22 mouse cellular contexts compared by ENCODE assay signal in the genomic region with DNA sequence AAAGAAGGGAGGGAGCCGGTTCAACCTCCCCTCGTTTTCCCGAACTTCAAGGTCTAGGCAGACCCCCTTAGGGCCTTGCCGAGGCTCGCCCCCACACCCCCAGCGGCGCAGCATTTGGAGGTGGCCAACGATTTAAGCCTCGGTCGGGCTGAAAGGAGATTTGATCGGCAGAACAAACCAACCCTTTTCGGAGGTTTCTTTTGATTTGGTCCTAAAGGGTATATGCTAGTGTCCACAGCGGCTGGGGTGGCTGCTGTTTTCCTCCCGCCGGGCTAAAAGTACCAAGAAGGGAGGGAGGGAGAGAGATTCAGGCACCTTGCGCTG. TPM values are rescaled to one million over a fixed set of nuclear protein-coding genes. Genes with fewer than 3 reads are reported as not detected.
DNase-seq lines count a peak whose midpoint lies in the region; ATAC-seq lines count a peak whose summit lies in the region.
"Had no signal": no experiment of that assay in that cellular context is flagged by ENCODE, and none has a peak within 500 bp of the region (broad histone marks: within the 10 kb centered on the region; RNA-seq: fewer than 3 reads in every experiment).

No protein-coding gene starts in this region.

- H3K36me3 ChIP-seq in liver, embryonic 11.5 days (ENCODE audit: control insufficient read depth, insufficient read depth, low read length) = no peaks in the 10 kb centered on the region
- no peaks in the 10 kb centered on the region for H3K36me3 ChIP-seq in liver, embryonic 12.5 days
- H3K36me3 ChIP-seq in intestine, embryonic 15.5 days = no peaks in the 10 kb centered on the region
- H3K36me3 ChIP-seq in neural tube, embryonic 11.5 days (ENCODE audit: control insufficient read depth, insufficient read depth, low read length) = no peaks in the 10 kb centered on the region
- H3K36me3 ChIP-seq: embryonic facial prominence, embryonic 13.5 days; forebrain, embryonic 12.5 days; G1E; hindbrain, embryonic 13.5 days; midbrain, embryonic 13.5 days; stomach, embryonic 15.5 days had no signal

- intact Hi-C loops in gastrocnemius, postnatal 14 days (cut with DNase I; ENCODE audit: low total_unique reads) = no loop called here

- H3K27ac ChIP-seq in liver, embryonic 11.5 days (ENCODE audit: low read depth, low read length) = no peak overlapping the region
- H3K27ac ChIP-seq in liver, embryonic 12.5 days = no peak overlapping the region
- H3K27ac ChIP-seq in intestine, embryonic 15.5 days = no peak overlapping the region
- H3K27ac ChIP-seq in neural tube, embryonic 11.5 days (ENCODE audit: low read depth, low read length) = no peak overlapping the region
- H3K27ac ChIP-seq: embryonic facial prominence, embryonic 13.5 days; forebrain, embryonic 12.5 days; hindbrain, embryonic 13.5 days; midbrain, embryonic 13.5 days; stomach, embryonic 15.5 days had no signal

- ATAC-seq in liver, embryonic 11.5 days (replicated peaks; ENCODE audit: low FRiP score) = no peak
- no peak for ATAC-seq in liver, embryonic 12.5 days
- no peak for ATAC-seq in intestine, embryonic 15.5 days
- no peak for ATAC-seq in neural tube, embryonic 11.5 days (ENCODE audit: insufficient read depth, low FRiP score, low TSS enrichment)
- no peak for ATAC-seq in CD4-positive, CD25-positive, alpha-beta regulatory T cell, adult 4 months
- ATAC-seq: midbrain, embryonic 13.5 days had no signal

- WGBS in liver, embryonic 11.5 days = 2% methylated on average over 16 of the region's 16 CpGs
- 1% methylated on average over 16 of the region's 16 CpGs for WGBS in liver, embryonic 12.5 days (ENCODE audit: insufficient replicate concordance)
- WGBS in intestine, embryonic 15.5 days = 2% methylated on average over 16 of the region's 16 CpGs
- under 1% methylated on average over 16 of the region's 16 CpGs for WGBS in neural tube, embryonic 11.5 days

- no peak overlapping the region for H3K9ac ChIP-seq in liver, embryonic 11.5 days (ENCODE audit: low read depth, low read length)
- H3K9ac ChIP-seq in liver, embryonic 12.5 days = no peak overlapping the region
- H3K9ac ChIP-seq in intestine, embryonic 15.5 days = peak overlapping the region; percentile 23; the same call in 1 of the 2 replicates
- peak overlapping the region; percentile 39; the same call in 1 of the 2 replicates for H3K9ac ChIP-seq in neural tube, embryonic 11.5 days (ENCODE audit: low read length)
- H3K9ac ChIP-seq: embryonic facial prominence, embryonic 13.5 days; forebrain, embryonic 12.5 days; hindbrain, embryonic 13.5 days; midbrain, embryonic 13.5 days; stomach, embryonic 15.5 days had no signal

- H3K27me3 ChIP-seq in liver, embryonic 11.5 days (replicated peaks; ENCODE audit: control insufficient read depth, insufficient read depth, low read length) = peaks cover 100% of the 10 kb centered on the region
- peaks cover 98% of the 10 kb centered on the region for H3K27me3 ChIP-seq in liver, embryonic 12.5 days (replicated peaks)
- H3K27me3 ChIP-seq in intestine, embryonic 15.5 days (replicated peaks) = peaks cover 94% of the 10 kb centered on the region
- H3K27me3 ChIP-seq in neural tube, embryonic 11.5 days (ENCODE audit: control insufficient read depth, insufficient read depth, low read length) = peaks cover 96% of the 10 kb centered on the region

- no peak overlapping the region for H3K4me3 ChIP-seq in liver, embryonic 11.5 days (ENCODE audit: low read depth, low read length)
- H3K4me3 ChIP-seq in liver, embryonic 12.5 days = no peak overlapping the region
- no peak overlapping the region; the same call in 1 of the 2 replicates for H3K4me3 ChIP-seq in intestine, embryonic 15.5 days (replicated peaks)
- peak overlapping the region; percentile 15; the same call in 1 of the 2 replicates for H3K4me3 ChIP-seq in neural tube, embryonic 11.5 days (ENCODE audit: low read depth, low read length)
- H3K4me3 ChIP-seq: embryonic facial prominence, embryonic 13.5 days; forebrain, embryonic 12.5 days; hindbrain, embryonic 13.5 days; midbrain, embryonic 13.5 days; stomach, embryonic 15.5 days had no signal

- peak; percentile 8 for DNase-seq in gastrocnemius, postnatal 14 days
- DNase-seq in gastrocnemius, postnatal 10 days = no peak
- no peak for DNase-seq in liver, embryonic 11.5 days (ENCODE audit: low spot score)
- no peak for DNase-seq in neural tube, embryonic 11.5 days (ENCODE audit: low spot score)
- no peak for DNase-seq in left cerebral cortex, adult 9 months (ENCODE audit: low spot score in 2 of 2)
- DNase-seq: cerebellum, adult 11 months; gastrocnemius, postnatal 25 days; liver; lung, postnatal 10 days; thymus, postnatal 14 days had no signal

- H3K4me2 ChIP-seq in liver, embryonic 11.5 days = peak overlapping the region; percentile 12; the same call in 1 of the 2 replicates
- H3K4me2 ChIP-seq in liver, embryonic 12.5 days = no peak overlapping the region
- H3K4me2 ChIP-seq in intestine, embryonic 15.5 days (replicated peaks) = peak overlapping the region; percentile 30
- peak overlapping the region; percentile 26 for H3K4me2 ChIP-seq in neural tube, embryonic 11.5 days (ENCODE audit: low read depth)
- H3K4me2 ChIP-seq: embryonic facial prominence, embryonic 13.5 days; forebrain, embryonic 12.5 days; hindbrain, embryonic 13.5 days; midbrain, embryonic 13.5 days; stomach, embryonic 15.5 days had no signal

- no peaks in the 10 kb centered on the region for H3K9me3 ChIP-seq in liver, embryonic 11.5 days (ENCODE audit: control insufficient read depth, low read length)
- H3K9me3 ChIP-seq in liver, embryonic 12.5 days (replicated peaks) = no peaks in the 10 kb centered on the region
- H3K9me3 ChIP-seq in intestine, embryonic 15.5 days = no peaks in the 10 kb centered on the region
- no peaks in the 10 kb centered on the region for H3K9me3 ChIP-seq in neural tube, embryonic 11.5 days (ENCODE audit: control insufficient read depth, low read length)
- H3K9me3 ChIP-seq: embryonic facial prominence, embryonic 13.5 days; forebrain, embryonic 12.5 days; G1E; hindbrain, embryonic 13.5 days; midbrain, embryonic 13.5 days; stomach, embryonic 15.5 days had no signal

- H3K4me1 ChIP-seq in liver, embryonic 11.5 days (replicated peaks; ENCODE audit: control insufficient read depth, insufficient read depth, low read length) = no peaks in the 10 kb centered on the region
- peaks cover 7% of the 10 kb centered on the region; the same call in 1 of the 2 replicates for H3K4me1 ChIP-seq in liver, embryonic 12.5 days
- 0 out of 2 replicates have a peak, but pooled peaks cover 18% of the 10 kb centered on the region for H3K4me1 ChIP-seq in intestine, embryonic 15.5 days (replicated peaks)
- 0 out of 2 replicates have a peak, but pooled peaks cover 4% of the 10 kb centered on the region for H3K4me1 ChIP-seq in neural tube, embryonic 11.5 days (ENCODE audit: control insufficient read depth, insufficient read depth, low read length)

RNA-seq across cellular contexts. Expression of gene Hoxa11, which starts 3.8 kb away (rescaled TPM):
- 1 to 10 TPM; 1.5 to 4.0 TPM for total RNA-seq in gastrocnemius, postnatal 14 days (2021)
- 1 to 10 TPM; 4.4 to 5.6 TPM for total RNA-seq in gastrocnemius, postnatal 10 days (2021)
- polyA plus RNA-seq in liver, embryonic 11.5 days (2014; fragmentation: Nextera tagmentation; extraction: Ambion mirVana) = 0.18 and 0.26 TPM in 2 replicates
- 0.06 TPM in 1 of 2 replicates, not detected in the other for polyA plus RNA-seq in liver, embryonic 12.5 days (2016; fragmentation: Nextera tagmentation; extraction: Ambion mirVana)
- 2.0 and 3.3 TPM in 2 replicates for polyA plus RNA-seq in intestine, embryonic 15.5 days (2015; fragmentation: Nextera tagmentation; extraction: Ambion mirVana)
- 6.0 and 6.7 TPM in 2 replicates for polyA plus RNA-seq in neural tube, embryonic 11.5 days (2014; fragmentation: Nextera tagmentation; extraction: Ambion mirVana)
- not detected for polyA plus RNA-seq in CD4-positive, CD25-positive, alpha-beta regulatory T cell, adult 4 months (2017; shearing (Covaris generic))
- total RNA-seq: G1E; layer of hippocampus, postnatal 14 days; neutrophil, adult 5-6 weeks had no signal
- polyA plus RNA-seq: embryonic facial prominence, embryonic 13.5 days; forebrain, embryonic 12.5 days; G1E; heart, embryonic 14.5 days; hindbrain, embryonic 13.5 days; midbrain, embryonic 13.5 days had no signal

RNA-seq across cellular contexts. Expression of gene Hoxa10, which starts 8.7 kb away (rescaled TPM):
- total RNA-seq in gastrocnemius, postnatal 14 days (2021) = 10 to 100 TPM; 16.3 to 22.7 TPM
- total RNA-seq in gastrocnemius, postnatal 10 days (2021) = 10 to 100 TPM; 30.2 to 30.8 TPM
- 0.91 and 2.2 TPM in 2 replicates for polyA plus RNA-seq in liver, embryonic 11.5 days (2014; fragmentation: Nextera tagmentation; extraction: Ambion mirVana)
- polyA plus RNA-seq in liver, embryonic 12.5 days (2016; fragmentation: Nextera tagmentation; extraction: Ambion mirVana) = 0.44 and 0.61 TPM in 2 replicates
- 11.4 and 20.2 TPM in 2 replicates for polyA plus RNA-seq in intestine, embryonic 15.5 days (2015; fragmentation: Nextera tagmentation; extraction: Ambion mirVana)
- polyA plus RNA-seq in neural tube, embryonic 11.5 days (2014; fragmentation: Nextera tagmentation; extraction: Ambion mirVana) = 70.6 and 72.8 TPM in 2 replicates
- polyA plus RNA-seq in CD4-positive, CD25-positive, alpha-beta regulatory T cell, adult 4 months (2017; shearing (Covaris generic)) = not detected
- total RNA-seq: layer of hippocampus, postnatal 14 days; neutrophil, adult 5-6 weeks had no signal
- polyA plus RNA-seq: forebrain, embryonic 12.5 days; G1E; midbrain, embryonic 13.5 days had no signal

RNA-seq across cellular contexts. Expression of gene Hoxa13, which starts 11.3 kb away (rescaled TPM):
- total RNA-seq in gastrocnemius, postnatal 14 days (2021) = 1 to 10 TPM in 1 of 2 experiments, under 1 TPM in 1; 0.24 to 1.7 TPM
- total RNA-seq in gastrocnemius, postnatal 10 days (2021) = 1 to 10 TPM; 1.3 to 1.6 TPM
- 0.15 and 0.30 TPM in 2 replicates for polyA plus RNA-seq in liver, embryonic 11.5 days (2014; fragmentation: Nextera tagmentation; extraction: Ambion mirVana)
- polyA plus RNA-seq in liver, embryonic 12.5 days (2016; fragmentation: Nextera tagmentation; extraction: Ambion mirVana) = not detected in 2 replicates
- 0.59 and 0.61 TPM in 2 replicates for polyA plus RNA-seq in intestine, embryonic 15.5 days (2015; fragmentation: Nextera tagmentation; extraction: Ambion mirVana)
- polyA plus RNA-seq in neural tube, embryonic 11.5 days (2014; fragmentation: Nextera tagmentation; extraction: Ambion mirVana) = 0.11 and 0.26 TPM in 2 replicates
- not detected for polyA plus RNA-seq in CD4-positive, CD25-positive, alpha-beta regulatory T cell, adult 4 months (2017; shearing (Covaris generic))
- total RNA-seq: G1E; layer of hippocampus, postnatal 14 days; neutrophil, adult 5-6 weeks had no signal
- polyA plus RNA-seq: embryonic facial prominence, embryonic 13.5 days; forebrain, embryonic 12.5 days; G1E; heart, embryonic 14.5 days; hindbrain, embryonic 13.5 days; midbrain, embryonic 13.5 days; stomach, embryonic 15.5 days had no signal

RNA-seq across cellular contexts. Expression of gene Hoxa9, which starts 18.5 kb away (rescaled TPM):
- total RNA-seq in gastrocnemius, postnatal 14 days (2021) = 1 to 10 TPM; 7.8 to 8.3 TPM
- total RNA-seq in gastrocnemius, postnatal 10 days (2021) = 10 to 100 TPM in 1 of 2 experiments, 1 to 10 TPM in 1; 7.8 to 11.2 TPM
- 1.8 and 2.2 TPM in 2 replicates for polyA plus RNA-seq in liver, embryonic 11.5 days (2014; fragmentation: Nextera tagmentation; extraction: Ambion mirVana)
- polyA plus RNA-seq in liver, embryonic 12.5 days (2016; fragmentation: Nextera tagmentation; extraction: Ambion mirVana) = 1.2 and 1.4 TPM in 2 replicates
- 5.3 and 6.3 TPM in 2 replicates for polyA plus RNA-seq in intestine, embryonic 15.5 days (2015; fragmentation: Nextera tagmentation; extraction: Ambion mirVana)
- 98.8 and 105 TPM in 2 replicates for polyA plus RNA-seq in neural tube, embryonic 11.5 days (2014; fragmentation: Nextera tagmentation; extraction: Ambion mirVana)
- under 1 TPM in 1 of 2 experiments, not detected in 1; 0.17 TPM for polyA plus RNA-seq in CD4-positive, CD25-positive, alpha-beta regulatory T cell, adult 4 months (2017; shearing (Covaris generic))
- total RNA-seq: layer of hippocampus, postnatal 14 days; neutrophil, adult 5-6 weeks had no signal
- polyA plus RNA-seq: embryonic facial prominence, embryonic 13.5 days; forebrain, embryonic 12.5 days; G1E; midbrain, embryonic 13.5 days had no signal

RNA-seq across cellular contexts. Expression of gene Hoxa7, which starts 27.7 kb away (rescaled TPM):
- total RNA-seq in gastrocnemius, postnatal 14 days (2021) = 1 to 10 TPM; 6.3 to 7.3 TPM
- total RNA-seq in gastrocnemius, postnatal 10 days (2021) = 1 to 10 TPM; 9.4 to 9.7 TPM
- polyA plus RNA-seq in liver, embryonic 11.5 days (2014; fragmentation: Nextera tagmentation; extraction: Ambion mirVana) = 2.7 and 3.1 TPM in 2 replicates
- 0.74 and 0.81 TPM in 2 replicates for polyA plus RNA-seq in liver, embryonic 12.5 days (2016; fragmentation: Nextera tagmentation; extraction: Ambion mirVana)
- 7.5 and 9.4 TPM in 2 replicates for polyA plus RNA-seq in intestine, embryonic 15.5 days (2015; fragmentation: Nextera tagmentation; extraction: Ambion mirVana)
- 61.2 and 71.3 TPM in 2 replicates for polyA plus RNA-seq in neural tube, embryonic 11.5 days (2014; fragmentation: Nextera tagmentation; extraction: Ambion mirVana)
- polyA plus RNA-seq in CD4-positive, CD25-positive, alpha-beta regulatory T cell, adult 4 months (2017; shearing (Covaris generic)) = not detected
- total RNA-seq: neutrophil, adult 5-6 weeks had no signal
- polyA plus RNA-seq: embryonic facial prominence, embryonic 13.5 days; forebrain, embryonic 12.5 days; midbrain, embryonic 13.5 days had no signal

Comparison
In these comparisons a context has a peak if more than half of its experiments do, and no peak if none do; other contexts are left out.
1. H3K9ac ChIP-seq: peak in intestine, embryonic 15.5 days (single experiment) and neural tube, embryonic 11.5 days (single experiment); none in liver, embryonic 11.5 days (single experiment) and liver, embryonic 12.5 days (single experiment).